Mouse (Mus musculus) MEL (cell line): ENCODE measurements around the gene Pole3. TPM values are rescaled to one million over a fixed set of nuclear protein-coding genes. Genes with fewer than 3 reads are reported as not detected.

ENCODE experiments used
- DNase-seq: peaks from one replicate; pipeline ENCODE4 v3.0.0; 2011; ENCODE audit warnings: low read depth, low spot score
- H3K27ac ChIP-seq: 2 replicates; pipeline ENCODE4 v1.5.1; 2012; ENCODE audit warnings: low read depth, mild to moderate bottlenecking, control low read depth, low read length, moderate library complexity; ENCODE audit not compliant: control insufficient read depth
- H3K27me3 ChIP-seq, 2 experiments: fragments of 150-350 bp in 1 of 2; sonication (generic) in 1 of 2; 2 replicates each; pipeline ENCODE4 v1.6.1; 2012; ENCODE audit warnings: low read length in 2 of 2, mild to moderate bottlenecking in 2 of 2, improper control_type of control experiment in 1 of 2, moderate library complexity in 1 of 2; ENCODE audit not compliant: insufficient read depth in 2 of 2, control insufficient read depth in 1 of 2
- H3K36me3 ChIP-seq, 2 experiments: 2 replicates each; pipeline ENCODE4 v1.6.1; 2012 to 2014; ENCODE audit warnings: low read length in 2 of 2, improper control_type of control experiment in 1 of 2, inconsistent platforms in 1 of 2, mild to moderate bottlenecking in 1 of 2; ENCODE audit not compliant: insufficient read depth in 2 of 2, control insufficient read depth in 1 of 2
- H3K4me1 ChIP-seq, 2 experiments: fragments of 150-350 bp in 1 of 2; sonication (generic) in 1 of 2; 2 replicates each; pipeline ENCODE4 v1.6.1; 2012; ENCODE audit warnings: low read length in 2 of 2, improper control_type of control experiment in 1 of 2, mild to moderate bottlenecking in 1 of 2; ENCODE audit not compliant: insufficient read depth in 2 of 2, control insufficient read depth in 1 of 2
- H3K4me3 ChIP-seq, 2 experiments: fragments of 150-350 bp in 1 of 2; sonication (generic) in 1 of 2; 2 replicates each; pipeline ENCODE4 v1.5.1; 2012; ENCODE audit warnings: low read depth in 2 of 2, low read length in 2 of 2, mild to moderate bottlenecking in 2 of 2, moderate library complexity in 2 of 2, control low read depth in 1 of 2, improper control_type of control experiment in 1 of 2; ENCODE audit not compliant: control insufficient read depth in 1 of 2, insufficient read depth in 1 of 2
- H3K79me2 ChIP-seq: 2 replicates; pipeline ENCODE4 v1.6.1; 2012; ENCODE audit warnings: mild to moderate bottlenecking, low read length, moderate library complexity; ENCODE audit not compliant: control insufficient read depth, poor library complexity, insufficient read depth
- H3K9ac ChIP-seq: 2 replicates; pipeline ENCODE4 v1.6.1; 2012; ENCODE audit warnings: low read depth, mild to moderate bottlenecking, control low read depth, low read length, moderate library complexity; ENCODE audit not compliant: control insufficient read depth, poor library complexity, severe bottlenecking
- H3K9me3 ChIP-seq: fragments of 150-350 bp; sonication (generic); replicated peaks from 2 replicates; pipeline ENCODE4 v1.6.1; 2012; ENCODE audit warnings: mild to moderate bottlenecking, low read length, improper control_type of control experiment, moderate library complexity; ENCODE audit not compliant: insufficient read depth
- BHLHE40 ChIP-seq: IDR thresholded peaks from 2 replicates; pipeline ENCODE4 v1.6.1; 2012; ENCODE audit warnings: low read depth, mild to moderate bottlenecking, inconsistent platforms, low read length, improper control_type of control experiment, borderline replicate concordance
- CHD1 ChIP-seq: IDR thresholded peaks from 2 replicates; pipeline ENCODE4 v1.6.1; 2012; ENCODE audit warnings: low read depth, mild to moderate bottlenecking, inconsistent platforms, low read length, improper control_type of control experiment
- CHD2 ChIP-seq: IDR thresholded peaks from 2 replicates; pipeline ENCODE4 v1.6.1; 2011; ENCODE audit warnings: low read length, improper control_type of control experiment
- E2F4 ChIP-seq: IDR thresholded peaks from 2 replicates; pipeline ENCODE4 v1.6.1; 2011; ENCODE audit warnings: low read depth, low read length, improper control_type of control experiment, borderline replicate concordance
- ETS1 ChIP-seq: IDR thresholded peaks from 2 replicates; pipeline ENCODE4 v1.6.1; 2012; ENCODE audit warnings: low read depth, mild to moderate bottlenecking, inconsistent platforms, low read length, improper control_type of control experiment, moderate library complexity
- GABPA ChIP-seq: IDR thresholded peaks from 2 replicates; pipeline ENCODE4 v1.6.1; 2012; ENCODE audit warnings: low read depth, mild to moderate bottlenecking, inconsistent platforms, low read length, improper control_type of control experiment, moderate library complexity
- GATA1 ChIP-seq: IDR thresholded peaks from 2 replicates; pipeline ENCODE4 v1.6.1; 2011; ENCODE audit warnings: low read depth, low read length, improper control_type of control experiment
- MAFK ChIP-seq: IDR thresholded peaks from 2 replicates; pipeline ENCODE4 v1.6.1; 2011; ENCODE audit warnings: low read depth, mild to moderate bottlenecking, low read length, improper control_type of control experiment, borderline replicate concordance
- MAX ChIP-seq: IDR thresholded peaks from 2 replicates; pipeline ENCODE4 v1.6.1; 2011; ENCODE audit warnings: low read length, improper control_type of control experiment
- MAZ ChIP-seq: IDR thresholded peaks from 2 replicates; pipeline ENCODE4 v1.6.1; 2012; ENCODE audit warnings: low read depth, mild to moderate bottlenecking, inconsistent platforms, low read length, improper control_type of control experiment
- MXI1 ChIP-seq: IDR thresholded peaks from 2 replicates; pipeline ENCODE4 v1.6.1; 2011; ENCODE audit warnings: mild to moderate bottlenecking, low read depth, low read length, improper control_type of control experiment
- MYB ChIP-seq: IDR thresholded peaks from 2 replicates; pipeline ENCODE4 v1.6.1; 2011; ENCODE audit warnings: mild to moderate bottlenecking, low read depth, low read length, improper control_type of control experiment
- MYC ChIP-seq: IDR thresholded peaks from 2 replicates; pipeline ENCODE4 v1.6.1; 2011; ENCODE audit warnings: low read depth, mild to moderate bottlenecking, low read length, improper control_type of control experiment, moderate library complexity
- NELFE ChIP-seq: IDR thresholded peaks from 2 replicates; pipeline ENCODE4 v1.6.1; 2011; ENCODE audit warnings: low read depth, low read length, improper control_type of control experiment
- POLR2AphosphoS2 ChIP-seq: IDR thresholded peaks from 2 replicates; pipeline ENCODE4 v1.6.1; 2011; ENCODE audit warnings: low read length, improper control_type of control experiment
- POLR2AphosphoS5 ChIP-seq: IDR thresholded peaks from 2 replicates; pipeline ENCODE4 v1.6.1; 2012; ENCODE audit warnings: low read depth, borderline replicate concordance, mild to moderate bottlenecking, inconsistent platforms, low read length, moderate library complexity, mixed read lengths
- RAD21 ChIP-seq: IDR thresholded peaks from 2 replicates; pipeline ENCODE4 v1.6.1; 2011; ENCODE audit warnings: mild to moderate bottlenecking, low read depth, low read length, improper control_type of control experiment
- SIN3A ChIP-seq: IDR thresholded peaks from 2 replicates; pipeline ENCODE4 v1.6.1; 2012; ENCODE audit warnings: low read length, improper control_type of control experiment, inconsistent platforms
- SMC3 ChIP-seq: IDR thresholded peaks from 2 replicates; pipeline ENCODE4 v1.6.1; 2011; ENCODE audit warnings: low read depth, low read length, improper control_type of control experiment
- TAL1 ChIP-seq: IDR thresholded peaks from 2 replicates; pipeline ENCODE4 v1.6.1; 2012; ENCODE audit warnings: mild to moderate bottlenecking, inconsistent platforms, low read length, moderate library complexity, mixed read lengths
- TBP ChIP-seq: IDR thresholded peaks from 2 replicates; pipeline ENCODE4 v1.8.0; 2011; ENCODE audit warnings: low read depth, low read length, improper control_type of control experiment
- TCF12 ChIP-seq: IDR thresholded peaks from 2 replicates; pipeline ENCODE4 v1.6.1; 2014; ENCODE audit warnings: low read depth, mild to moderate bottlenecking, inconsistent platforms, low read length, improper control_type of control experiment, moderate library complexity
- UBTF ChIP-seq: IDR thresholded peaks from 2 replicates; pipeline ENCODE4 v1.6.1; 2012; ENCODE audit warnings: low read depth, mild to moderate bottlenecking, inconsistent platforms, low read length, improper control_type of control experiment, moderate library complexity, borderline replicate concordance; ENCODE audit not compliant: insufficient read depth
- USF1 ChIP-seq: IDR thresholded peaks from 2 replicates; pipeline ENCODE4 v1.6.1; 2014; ENCODE audit warnings: low read depth, mild to moderate bottlenecking, inconsistent platforms, low read length, improper control_type of control experiment, moderate library complexity
- USF2 ChIP-seq, 2 experiments: IDR thresholded peaks; 2 replicates each; pipeline ENCODE4 v1.6.1; 2011 to 2012; ENCODE audit warnings: improper control_type of control experiment in 2 of 2, low read length in 2 of 2, borderline replicate concordance in 1 of 2, inconsistent platforms in 1 of 2, low read depth in 1 of 2, mild to moderate bottlenecking in 1 of 2; ENCODE audit not compliant: insufficient read depth in 1 of 2
- ZC3H11A ChIP-seq: IDR thresholded peaks from 2 replicates; pipeline ENCODE4 v1.6.1; 2012; ENCODE audit warnings: low read depth, mild to moderate bottlenecking, inconsistent platforms, low read length, improper control_type of control experiment
- ZKSCAN1 ChIP-seq: IDR thresholded peaks from 2 replicates; pipeline ENCODE4 v1.6.1; 2012; ENCODE audit warnings: low read depth, mild to moderate bottlenecking, inconsistent platforms, low read length, improper control_type of control experiment, moderate library complexity
- ZMIZ1 ChIP-seq: IDR thresholded peaks from 2 replicates; pipeline ENCODE4 v1.6.1; 2012; ENCODE audit warnings: low read depth, mild to moderate bottlenecking, inconsistent platforms, low read length, improper control_type of control experiment, moderate library complexity
- polyA plus RNA-seq, 2 experiments: library from polyadenylated mRNA; stranded (reverse) in 1 of 2; unstranded in 1 of 2; fragments of >175 nt in 1 of 2; fragments of >200 nt in 1 of 2; gene quantifications; 2 replicates each; pipeline versions ENCODE4 v1.2.1 to v1.2.4; 2012; ENCODE audit warnings: low replicate concordance in 2 of 2, low read depth in 1 of 2; ENCODE audit not compliant: insufficient read length in 2 of 2, insufficient read depth in 1 of 2, missing spikeins in 1 of 2
- total RNA-seq: library from RNA; depleted of rRNA; stranded (reverse); fragments of 300-350 nt; gene quantifications from 2 replicates; pipeline ENCODE4 v1.2.3, GENCODE M21; 2012

The Pole3 gene
- total and polyA plus RNA-seq, 3 experiments, result 63.6 to 103 TPM; not detected in 1

- Histone ChIP-seq H3K36me3 (peaks cover 0 to 2% of the 10 kb centered on the region in 2 experiments; a peak in 1 of 4 replicates), H3K27me3 (no peaks in the 10 kb centered on the region), H3K9me3 (no peaks in the 10 kb centered on the region), H3K9ac (no peak overlapping the region), H3K27ac (no peak overlapping the region), H3K4me1 (peaks cover 2 to 3% of the 10 kb centered on the region in 2 experiments; a peak in 3 of 4 replicates), H3K4me3 (no peak overlapping the region), H3K79me2 (no peaks in the 10 kb centered on the region)
- TF ChIP-seq CHD1 (no peak), USF2 (IDR thresholded peaks at IDR 0.05; ENCODE audit: borderline replicate concordance in 1 of 2, insufficient read depth in 1 of 2, low read depth in 1 of 2, low read length in 2 of 2) (no peak), POLR2AphosphoS2 (no peak), USF1 (no peak), MAZ (no peak), TCF12 (no peak), ZMIZ1 (no peak), TAL1 (no peak), BHLHE40 (no peak), UBTF (no peak), TBP (no peak), MYC (no peak), E2F4 (no peak), RAD21 (no peak), POLR2AphosphoS5 (no peak), ETS1 (no peak), SIN3A (no peak), MYB (no peak), GABPA (no peak)
- DNase-seq, result no peak
Observed at GRCm38 (mm10) chr4:62475793-62476192, 49.1 kb downstream of the Pole3 start.

DNA sequence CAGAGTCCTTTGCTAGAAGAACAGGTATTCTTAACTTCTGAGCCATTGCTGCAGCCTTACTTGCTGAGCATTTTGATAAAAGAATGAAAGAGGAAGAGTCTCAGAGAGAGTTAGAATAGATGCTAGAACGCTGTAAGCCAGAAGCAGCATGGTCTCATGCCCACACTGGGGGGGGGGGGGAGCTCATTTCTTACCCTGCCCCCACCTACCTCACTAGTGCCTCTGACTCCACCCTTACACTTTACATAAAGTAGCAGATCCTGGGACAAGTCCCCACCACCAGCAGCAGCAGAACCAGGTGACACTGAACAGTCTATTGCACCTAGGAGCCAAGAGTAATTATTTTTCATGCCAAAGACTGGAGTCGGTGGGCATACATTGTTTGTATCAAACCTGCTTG is 49.7 kb downstream of the Pole3 start:
- no peaks in the 10 kb centered on the region for H3K79me2 ChIP-seq
- no peak overlapping the region for H3K9ac ChIP-seq
- no peaks in the 10 kb centered on the region for H3K27me3 ChIP-seq
- no peaks in the 10 kb centered on the region for H3K9me3 ChIP-seq
- no peak overlapping the region for H3K27ac ChIP-seq
- H3K4me1 ChIP-seq, result peaks cover 2 to 3% of the 10 kb centered on the region in 2 experiments; a peak in 3 of 4 replicates
- no peak overlapping the region for H3K4me3 ChIP-seq
- TF ChIP-seq MXI1 (no peak), CHD2 (no peak), SMC3 (no peak), ZC3H11A (no peak), POLR2AphosphoS5 (no peak), TAL1 (no peak), MAFK (no peak), USF2 (IDR thresholded peaks at IDR 0.05; ENCODE audit: borderline replicate concordance in 1 of 2, insufficient read depth in 1 of 2, low read depth in 1 of 2, low read length in 2 of 2) (no peak), GATA1 (no peak), ZKSCAN1 (no peak), NELFE (no peak), MAX (no peak), ETS1 (no peak)
- DNase-seq, result no peak
- H3K36me3 ChIP-seq, result peaks cover 0 to 2% of the 10 kb centered on the region in 2 experiments; a peak in 1 of 4 replicates
